Mouse (Mus musculus) layer of hippocampus, adult 18-20 months (tissue): ENCODE data around the gene Anks6. TPM values are rescaled to one million over a fixed set of nuclear protein-coding genes. Genes with fewer than 3 reads are reported as not detected.

Source experiments
- DNase-seq, 2 experiments: peaks; one replicate each; pipeline ENCODE4 v3.0.0; 2022; ENCODE audit warnings: low spot score in 2 of 2
- total RNA-seq, 2 experiments: library from RNA; stranded (reverse); gene quantifications; 2 replicates each; pipeline ENCODE4 v1.2.3; 2021

The Anks6 gene
- total RNA-seq, 2 experiments from 2014 or later, result 20.6 to 21.5 TPM

DNA sequence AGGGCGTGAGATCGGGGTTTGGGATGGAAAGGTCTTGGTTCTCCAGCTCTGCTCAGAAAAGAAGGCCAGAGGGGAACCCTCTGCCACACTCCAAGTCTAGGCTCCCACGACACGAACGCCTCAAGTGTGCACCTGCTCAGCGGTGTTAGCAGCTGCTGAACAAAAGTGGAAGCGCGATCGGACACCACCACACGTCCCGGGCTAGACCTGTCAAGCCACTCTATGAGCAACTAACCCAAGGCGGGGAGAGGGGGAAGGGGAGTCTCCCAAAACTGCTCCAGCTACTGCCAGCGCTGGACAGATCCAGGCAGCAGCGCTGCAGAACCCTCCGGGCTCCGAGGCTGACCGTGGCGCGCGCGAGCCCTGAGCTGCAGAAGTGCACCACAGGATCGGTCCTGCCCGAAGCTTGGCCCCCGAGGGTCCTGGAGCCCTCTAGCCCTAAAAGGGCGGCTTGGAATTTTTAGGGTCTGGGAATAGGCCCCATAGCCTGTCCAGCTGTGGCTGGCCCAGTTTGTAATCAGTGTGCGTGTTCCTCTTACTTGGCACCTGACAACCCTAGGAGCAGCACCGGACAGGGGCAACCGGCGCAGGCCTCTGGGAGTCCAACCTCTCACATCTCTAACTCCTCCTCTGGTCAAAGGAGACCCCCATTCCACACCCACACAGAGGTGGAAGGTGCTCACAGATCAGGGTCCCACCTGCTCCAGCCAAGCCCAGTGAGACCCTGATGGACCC, 66.8 kb downstream of the Anks6 start:
- DNase-seq, result peak in 1 of 2 experiments; percentile 56

DNA sequence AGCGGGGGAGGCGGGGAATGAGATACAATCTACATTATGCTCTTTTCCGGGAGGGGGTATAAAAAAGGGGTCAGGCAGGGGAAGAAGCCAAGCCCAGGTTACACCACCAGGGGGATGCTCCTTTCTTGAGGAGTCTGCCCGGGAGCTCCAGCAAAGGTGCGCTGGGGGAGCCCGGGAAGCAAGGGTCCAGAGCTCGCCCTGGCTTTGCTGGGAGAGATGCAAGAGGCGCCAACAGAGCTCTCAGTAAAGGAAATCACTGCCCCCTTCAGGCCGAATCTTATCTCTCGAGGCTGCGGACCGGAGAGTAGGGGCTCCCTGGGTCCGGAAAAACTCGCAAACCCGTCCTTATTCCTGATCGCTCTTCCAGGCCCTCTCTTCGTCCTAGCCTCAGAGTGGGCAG, 67.4 kb downstream of the Anks6 start:
- DNase-seq, result peak; percentile 64 to 86

DNA sequence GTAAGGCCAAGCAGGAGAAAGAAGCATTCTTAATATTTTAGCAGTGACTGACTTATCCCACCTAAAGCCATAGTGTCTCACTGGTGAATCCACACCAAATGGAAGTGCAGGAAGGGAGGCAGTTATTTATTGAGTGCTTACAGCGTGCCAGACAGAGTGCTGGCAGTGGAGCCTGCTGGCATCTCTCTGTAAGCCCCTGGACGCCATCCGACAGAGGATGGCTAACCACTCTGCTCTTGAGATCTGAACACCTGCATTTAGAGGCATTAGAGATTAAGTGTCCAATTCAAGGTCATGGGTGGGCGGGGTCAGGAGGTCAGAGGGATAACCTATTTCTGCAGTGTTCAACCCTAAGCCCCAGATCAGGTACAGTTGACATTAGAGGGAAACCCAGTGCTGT, 68.4 kb downstream of the Anks6 start:
- no peak for DNase-seq

DNA sequence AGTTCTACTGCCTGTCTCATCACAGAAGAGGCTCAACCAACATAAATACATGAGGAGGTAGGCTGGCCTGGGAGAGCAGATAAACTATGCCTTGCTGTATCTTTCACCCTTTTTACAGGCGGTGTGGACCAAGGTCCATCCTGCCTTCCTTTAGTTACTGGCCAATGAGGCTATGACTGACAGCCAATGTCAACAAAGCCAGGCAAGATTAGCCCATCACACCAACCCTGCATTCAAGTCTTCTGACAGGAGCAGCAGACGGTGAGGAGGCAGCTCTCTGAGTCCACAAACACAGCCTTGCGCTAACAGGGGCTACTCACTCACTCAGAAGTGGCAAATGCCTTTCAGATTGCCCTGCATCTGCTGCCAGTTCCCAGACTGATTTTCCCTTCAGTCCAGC, 69.0 kb downstream of the Anks6 start:
- DNase-seq, result no peak

DNA sequence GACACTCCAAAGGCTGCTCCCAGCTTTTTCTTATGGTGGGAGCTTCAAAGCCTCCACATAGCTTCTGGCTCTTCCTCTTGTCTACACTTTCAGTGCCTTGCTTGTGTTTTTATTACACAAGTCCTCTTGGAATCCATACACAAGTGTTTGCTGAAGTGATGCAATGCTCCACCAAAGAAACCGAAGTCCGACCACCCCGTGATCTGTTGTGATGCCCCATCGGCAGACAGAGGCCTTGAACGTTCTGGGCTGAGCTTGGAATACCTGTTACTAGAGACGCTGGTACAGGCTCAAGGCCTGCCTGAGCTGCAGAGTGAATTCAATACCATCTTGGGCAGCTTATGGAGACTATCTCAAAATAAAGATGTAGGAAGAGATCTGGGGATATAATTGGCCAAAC, 69.4 kb downstream of the Anks6 start:
- DNase-seq, result no peak

DNA sequence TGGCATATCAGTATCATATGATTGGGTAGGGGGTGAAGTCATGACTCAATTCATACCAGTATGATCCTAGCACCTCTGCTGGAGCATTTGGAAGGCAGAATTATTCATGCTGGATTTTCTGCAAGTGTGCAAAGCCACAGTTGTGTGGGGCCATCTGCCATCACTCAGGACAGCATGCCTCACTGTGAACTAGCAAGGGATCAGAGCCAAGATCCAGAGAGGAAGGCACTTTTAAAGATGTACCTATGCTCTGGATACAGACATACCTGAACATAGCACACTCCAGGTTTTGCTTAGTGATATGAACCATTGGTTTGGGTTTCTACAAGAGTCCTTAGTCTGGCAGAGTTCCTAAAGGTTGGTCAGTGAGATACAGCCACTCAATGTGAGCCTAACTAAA, 71.2 kb downstream of the Anks6 start:
- DNase-seq, result no peak

DNA sequence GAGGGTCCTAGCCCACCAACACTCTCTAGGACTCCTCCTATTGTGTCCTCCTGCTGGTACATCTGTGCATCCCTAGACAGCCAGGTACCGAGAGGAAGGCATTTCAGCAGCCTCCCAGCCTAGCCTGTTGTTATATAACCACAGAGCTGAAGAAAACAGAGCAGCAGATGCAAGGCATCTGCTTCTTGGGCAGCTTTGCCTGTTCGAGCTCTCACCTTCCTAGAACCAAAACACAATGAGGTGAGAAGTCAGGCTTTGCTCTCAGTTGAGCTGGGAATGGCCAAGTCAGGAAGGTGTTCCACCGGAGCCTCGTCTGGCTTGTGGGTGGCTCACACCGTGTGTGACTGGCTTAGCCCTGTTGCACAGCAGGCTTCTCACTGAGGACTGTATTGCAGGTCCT, 74.3 kb downstream of the Anks6 start:
- DNase-seq, result peak in 1 of 2 experiments; percentile 53

DNA sequence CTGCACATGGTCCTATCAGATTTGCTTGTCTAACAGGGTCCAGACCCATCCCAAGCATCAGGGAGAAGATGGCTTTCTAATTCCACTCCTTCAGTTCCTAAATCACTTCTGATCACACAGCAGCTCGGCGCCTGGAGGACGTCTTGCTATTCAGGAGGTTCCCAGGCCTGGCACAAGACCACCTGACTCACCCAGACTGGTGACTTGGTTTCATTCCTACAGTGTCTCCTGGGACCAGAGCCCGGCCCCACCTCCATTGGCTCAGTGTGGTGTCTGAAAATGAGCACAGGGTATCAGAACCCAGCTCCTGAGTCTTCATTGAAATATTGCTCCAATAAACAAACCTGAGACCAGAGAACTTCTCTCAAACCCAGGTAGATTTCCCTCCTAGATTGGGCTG, 75.1 kb downstream of the Anks6 start:
- no peak for DNase-seq

DNA sequence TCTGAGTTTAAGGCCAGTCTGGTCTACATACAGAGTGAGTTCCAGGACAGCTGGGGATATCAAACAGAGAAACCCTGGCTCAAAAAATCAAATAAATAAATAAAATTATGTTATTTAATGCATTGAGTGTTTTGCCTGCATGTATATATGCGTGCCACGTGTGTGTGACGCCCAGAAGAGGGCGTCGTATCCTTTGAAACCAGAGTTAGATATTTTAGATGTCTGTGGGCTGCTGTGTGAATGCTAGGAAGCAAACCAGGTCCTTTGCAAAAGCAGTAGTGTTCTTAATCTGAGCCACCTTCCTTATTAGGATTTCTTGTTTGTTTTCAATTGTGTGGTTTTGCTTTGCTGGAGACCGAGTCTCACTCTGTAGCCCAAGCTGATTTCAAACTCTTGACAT, 78.9 kb downstream of the Anks6 start:
- DNase-seq, result no peak

DNA sequence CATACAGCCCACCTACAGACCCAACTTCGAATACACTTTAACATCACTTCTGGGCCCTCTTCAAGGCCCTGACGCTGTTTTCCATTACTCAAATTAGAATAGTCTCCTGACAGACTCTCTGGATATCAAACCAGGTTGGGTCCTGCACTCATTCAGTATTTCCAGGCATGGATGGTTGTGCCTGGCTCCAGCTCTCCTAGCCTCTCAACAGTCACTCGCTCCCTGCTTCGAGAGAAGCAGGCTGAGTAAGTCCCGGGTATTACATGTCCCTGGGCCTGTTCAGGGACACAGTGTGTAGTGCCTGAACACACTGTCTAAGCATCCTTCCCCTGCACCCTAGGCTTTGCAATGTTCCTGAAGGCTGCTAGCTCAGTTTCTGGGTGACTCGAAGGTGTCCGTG, 80.1 kb downstream of the Anks6 start:
- no peak for DNase-seq

DNA sequence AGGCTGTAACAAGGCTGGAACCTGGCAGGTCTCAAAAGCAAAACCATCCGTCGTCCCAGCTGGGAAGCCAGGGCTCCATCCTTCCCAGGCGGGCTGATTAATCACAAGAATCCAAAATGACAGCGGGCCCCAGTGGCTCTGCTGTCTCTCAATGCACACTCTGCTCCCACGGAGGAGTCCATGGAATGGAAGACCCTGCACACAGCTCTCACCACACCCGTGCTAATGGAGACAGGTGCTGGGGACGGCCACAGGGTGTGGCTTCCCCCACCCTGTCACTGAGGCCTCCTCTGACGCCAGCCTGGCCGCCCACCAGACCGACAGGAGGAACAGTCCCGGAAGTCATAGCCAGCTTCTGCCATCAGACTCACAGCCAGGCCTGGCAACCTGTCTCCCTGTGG, 80.6 kb downstream of the Anks6 start:
- peak in 1 of 2 experiments; percentile 66 for DNase-seq

DNA sequence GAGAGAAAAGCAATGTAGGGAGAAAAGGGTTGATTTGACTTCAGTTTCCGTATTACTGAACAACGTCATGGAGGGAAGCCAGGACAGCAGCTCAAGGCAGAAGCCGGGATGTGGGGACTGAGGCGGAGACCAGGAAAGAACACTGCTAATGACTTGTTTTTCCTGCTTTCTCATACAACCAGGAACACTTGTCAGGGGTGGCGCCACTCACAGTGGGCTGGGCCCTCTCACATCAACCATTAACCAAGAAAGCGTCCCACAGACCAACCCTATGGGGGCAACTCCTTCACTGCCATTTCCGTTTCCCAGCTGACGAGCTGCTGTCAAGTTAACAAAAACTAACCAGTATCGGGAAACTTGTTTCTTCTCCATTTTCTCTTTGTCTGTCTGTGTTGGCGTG, 83.9 kb downstream of the Anks6 start:
- no peak for DNase-seq

DNA sequence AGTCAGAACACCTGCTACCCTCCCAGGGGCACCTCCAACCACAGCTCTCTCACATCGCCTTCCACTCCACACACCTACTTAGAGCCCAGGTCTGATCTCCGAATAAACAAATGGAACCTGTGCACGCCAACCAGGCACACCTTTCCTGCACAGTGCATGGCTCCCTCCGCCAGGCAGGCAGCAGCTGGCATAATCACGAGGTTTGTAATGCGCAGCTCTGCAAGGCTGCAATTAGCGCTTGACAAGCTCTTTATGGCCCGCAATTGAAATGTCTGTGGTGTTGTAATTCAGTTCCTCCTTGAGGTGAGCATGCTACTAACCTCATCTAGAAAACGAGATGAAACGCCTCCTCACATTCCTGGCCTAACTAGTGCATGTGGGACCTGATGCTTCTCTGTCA, 89.2 kb downstream of the Anks6 start:
- no peak for DNase-seq

DNA sequence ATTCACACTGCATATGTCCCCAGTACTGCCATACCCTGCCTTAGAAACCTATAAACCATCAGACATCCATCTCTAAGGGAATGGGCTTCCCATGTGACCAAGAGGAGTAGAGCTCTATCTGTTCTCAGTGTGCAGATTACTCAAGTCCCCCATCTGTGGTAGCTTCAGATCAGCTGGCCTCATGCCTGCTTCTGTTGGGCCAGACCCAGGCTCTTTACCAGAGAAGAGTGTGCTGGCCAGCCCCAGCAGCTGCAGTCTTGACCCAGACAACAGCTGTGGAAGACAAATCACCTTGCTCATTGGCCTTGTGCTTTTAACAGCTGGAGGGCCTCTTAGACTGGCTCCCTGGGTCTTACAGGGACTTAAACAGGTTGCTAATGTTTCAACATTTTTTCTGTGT, 90.7 kb downstream of the Anks6 start:
- DNase-seq, result no peak

Other genes starting within 250 kb of the Anks6 start
- gene Gabbr2, start 65.6 kb downstream of the Anks6 start, total RNA-seq, result 100 to 1,000 TPM; 203 to 209 TPM
- under 1 TPM; 0.74 to 0.77 TPM for gene Galnt12, start 34.5 kb upstream of the Anks6 start, total RNA-seq
- 1 to 10 TPM; 2.4 to 4.6 TPM for gene Col15a1, start 150.7 kb upstream of the Anks6 start, total RNA-seq